Mouse (Mus musculus): ENCODE results near the gene Mrpl48.

- TF ChIP-seq CEBPB (IDR thresholded peaks at IDR 0.05; ENCODE audit: low read depth) (no peak), CTCF (IDR thresholded peaks at IDR 0.05; ENCODE audit: control insufficient read depth, insufficient read depth, insufficient read length) (no peak), MYOG (IDR thresholded peaks at IDR 0.05; ENCODE audit: control insufficient read depth, extremely low read depth, insufficient read length) (no peak), USF1 (IDR thresholded peaks at IDR 0.05; ENCODE audit: low read depth) (no peak), MYOD1 (IDR thresholded peaks at IDR 0.05; ENCODE audit: control insufficient read depth, insufficient read length, low read depth) (no peak), MAX (IDR thresholded peaks at IDR 0.05) (no peak), FOSL1 (IDR thresholded peaks at IDR 0.05; ENCODE audit: insufficient read depth, low read length, poor library complexity, severe bottlenecking) (no peak)
Observed at GRCm38 (mm10) chr7:100544437-100544836, 63.7 kb downstream of the Mrpl48 start.

Measured in C2C12 (cell line).